Mouse (Mus musculus) heart, embryonic 12.5 days (tissue): ENCODE data around the gene Olfr1202. TPM values are rescaled to one million over a fixed set of nuclear protein-coding genes. Genes with fewer than 3 reads are reported as not detected.

ENCODE experiments used
- ATAC-seq: fragments of 200-750 bp; cut with Nextera tagmentation; 2 replicates; pipeline ENCODE4 v1.8.0; 2017; ENCODE audit warnings: moderate TSS enrichment, moderate library complexity; ENCODE audit not compliant: insufficient number of reproducible peaks, low FRiP score
- H3K27ac ChIP-seq: fragments of 300-500 bp; sonication (generic); 2 replicates; pipeline ENCODE4 v1.5.1; 2016; ENCODE audit warnings: mild to moderate bottlenecking, moderate library complexity; ENCODE audit not compliant: poor library complexity, severe bottlenecking
- H3K27me3 ChIP-seq: fragments of 300-500 bp; sonication (generic); replicated peaks from 2 replicates; pipeline ENCODE4 v1.6.1; 2016; ENCODE audit warnings: mild to moderate bottlenecking, moderate library complexity
- H3K36me3 ChIP-seq: fragments of 300-500 bp; sonication (generic); 2 replicates; pipeline ENCODE4 v1.6.1; 2016; ENCODE audit warnings: mild to moderate bottlenecking, moderate library complexity
- H3K4me1 ChIP-seq: fragments of 300-500 bp; sonication (generic); replicated peaks from 2 replicates; pipeline ENCODE4 v1.6.1; 2016; ENCODE audit warnings: mild to moderate bottlenecking
- H3K4me2 ChIP-seq: fragments of 300-500 bp; sonication (generic); 2 replicates; pipeline ENCODE4 v1.6.1; 2016; ENCODE audit warnings: mild to moderate bottlenecking, moderate library complexity
- H3K4me3 ChIP-seq: fragments of 300-500 bp; sonication (generic); 2 replicates; pipeline ENCODE4 v1.5.1; 2016; ENCODE audit warnings: mild to moderate bottlenecking
- H3K9ac ChIP-seq: fragments of 300-500 bp; sonication (generic); 2 replicates; pipeline ENCODE4 v1.6.1; 2016; ENCODE audit warnings: mild to moderate bottlenecking, moderate library complexity
- H3K9me3 ChIP-seq: fragments of 300-500 bp; sonication (generic); replicated peaks from 2 replicates; pipeline ENCODE4 v1.6.1; 2016; ENCODE audit warnings: mild to moderate bottlenecking, moderate library complexity
- WGBS: fragments of 180-500 bp; shearing (Covaris S2); methylation state at CpG from one replicate; pipeline ENCODE4 v1.1.7; 2016; 5-methylcytosine and 5-hydroxymethylcytosine counted together
- polyA plus RNA-seq: library from polyadenylated mRNA; unstranded; fragments of >200 nt; fragmentation: Nextera tagmentation; extraction: Ambion mirVana; gene quantifications from 2 replicates; pipeline ENCODE4 v1.2.1, GENCODE M21; 2016

The Olfr1202 gene
- not detected in 2 replicates for polyA plus RNA-seq

DNA sequence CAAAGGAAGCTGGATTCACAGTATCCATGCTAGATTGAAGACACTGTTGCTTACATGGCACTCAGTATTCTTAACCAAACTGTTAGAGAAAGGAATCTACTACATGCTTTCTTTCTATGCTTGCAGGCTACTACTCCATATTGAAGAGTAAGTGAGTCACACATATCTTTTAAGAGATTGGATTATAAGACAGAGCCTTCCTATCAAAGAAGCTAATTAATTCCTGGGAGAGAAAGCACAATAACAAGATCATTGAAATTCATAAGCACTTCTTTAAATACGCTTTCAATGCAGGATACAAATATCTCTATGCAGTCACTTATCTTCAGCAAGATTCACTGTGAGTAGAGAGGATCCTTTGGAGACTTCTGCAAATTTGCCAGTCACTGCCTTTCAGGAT is at the start of gene Olfr1202:
Gene Olfr1202 (plus strand): TSS at position 301 of the 400 bp plus-strand sequence.
- no peak within 1 kb of the TSS for H3K27ac ChIP-seq
- no peak for ATAC-seq
- no peak within 1 kb of the TSS for H3K9ac ChIP-seq
- no peak within 1 kb of the TSS for H3K4me3 ChIP-seq
- H3K36me3 ChIP-seq = no peaks in the 10 kb centered on the region
- 78% methylated on average over 1 of the region's 1 CpGs for WGBS
- no peak within 1 kb of the TSS for H3K4me2 ChIP-seq
- H3K9me3 ChIP-seq = no peaks in the 10 kb centered on the region
- H3K4me1 ChIP-seq = no peaks in the 10 kb centered on the region
- no peaks in the 10 kb centered on the region for H3K27me3 ChIP-seq

DNA sequence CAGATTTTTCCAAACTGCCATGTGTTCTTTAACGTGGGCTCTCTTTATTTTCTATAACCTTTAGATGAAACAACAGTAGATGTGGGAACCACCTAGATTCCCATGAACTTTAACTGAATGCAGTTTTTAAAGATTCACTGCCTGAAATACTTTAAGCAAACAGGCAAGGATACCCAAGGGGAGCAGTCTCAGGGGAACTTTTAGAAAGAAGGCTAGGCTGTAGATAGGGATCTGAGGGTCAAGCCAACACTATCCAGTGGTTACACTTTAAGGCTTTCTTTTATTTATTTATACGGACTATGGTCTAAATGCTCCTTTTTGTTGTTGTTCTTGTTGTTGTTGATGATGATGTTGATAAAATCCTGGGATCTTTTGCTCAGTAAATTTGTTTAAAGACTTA is 43.9 kb upstream of the Olfr1202 start, which contains the start of gene Olfr1200:
Gene Olfr1200 (minus strand): TSS at position 101 of the 400 bp plus-strand sequence.
- H3K9ac ChIP-seq = no peak within 1 kb of the TSS
- 69% methylated on average over 2 of the region's 2 CpGs for WGBS
- H3K9me3 ChIP-seq = no peaks in the 10 kb centered on the region
- H3K27me3 ChIP-seq = no peaks in the 10 kb centered on the region
- no peaks in the 10 kb centered on the region for H3K36me3 ChIP-seq
- H3K27ac ChIP-seq = no peak within 1 kb of the TSS
- H3K4me2 ChIP-seq = no peak within 1 kb of the TSS
- H3K4me1 ChIP-seq = no peaks in the 10 kb centered on the region
- no peak within 1 kb of the TSS for H3K4me3 ChIP-seq
- ATAC-seq = no peak

DNA sequence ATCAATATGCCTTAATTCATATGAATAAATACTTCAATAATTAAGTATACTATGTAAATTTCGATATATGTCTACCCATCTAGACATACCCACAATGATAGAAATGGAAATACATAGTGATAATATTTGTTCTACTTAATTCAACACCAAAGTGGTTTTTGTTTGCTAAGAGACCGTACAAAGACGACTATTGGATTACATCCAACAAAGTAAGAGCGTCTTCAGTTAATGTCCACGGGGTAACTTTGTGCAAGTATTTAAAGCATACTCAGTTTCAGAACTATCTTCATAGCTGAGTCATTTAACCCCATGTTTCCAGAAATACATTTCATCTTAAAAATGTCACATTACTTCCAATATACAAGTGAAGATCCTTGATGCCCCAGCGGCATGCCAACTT is 21.6 kb upstream of the Olfr1202 start, which contains the start of gene Olfr1201:
Gene Olfr1201 (plus strand): TSS at position 301 of the 400 bp plus-strand sequence.
- H3K4me3 ChIP-seq = no peak within 1 kb of the TSS
- no peaks in the 10 kb centered on the region for H3K36me3 ChIP-seq
- no peak within 1 kb of the TSS for H3K4me2 ChIP-seq
- no peak for ATAC-seq
- H3K4me1 ChIP-seq = no peaks in the 10 kb centered on the region
- no peak within 1 kb of the TSS for H3K9ac ChIP-seq
- WGBS = 79% methylated on average over 6 of the region's 6 CpGs
- no peak within 1 kb of the TSS for H3K27ac ChIP-seq
- 0 out of 2 replicates have a peak, but pooled peaks cover 9% of the 10 kb centered on the region for H3K9me3 ChIP-seq
- no peaks in the 10 kb centered on the region for H3K27me3 ChIP-seq

DNA sequence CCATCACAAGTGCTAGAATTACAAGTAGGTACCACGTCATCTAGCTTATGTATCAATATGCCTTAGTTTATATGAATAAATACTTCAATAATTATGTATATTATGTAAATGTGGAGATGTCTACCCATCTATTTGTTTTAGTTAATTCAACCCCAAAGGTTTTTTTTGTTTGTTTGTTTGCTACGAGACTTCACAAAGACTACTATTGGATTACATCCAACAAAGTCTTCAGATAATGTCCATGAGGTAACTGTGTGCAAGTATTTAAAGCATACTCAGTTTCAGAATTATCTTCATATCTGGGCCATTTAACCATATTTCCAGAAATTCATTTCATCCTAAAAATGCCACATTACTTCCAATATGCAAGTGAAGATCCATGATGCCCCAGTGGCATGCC is 15.1 kb downstream of the Olfr1202 start, which contains the start of gene Olfr1205:
Gene Olfr1205 (plus strand): TSS at position 301 of the 400 bp plus-strand sequence.
- Histone ChIP-seq H3K4me2 (no peak within 1 kb of the TSS), H3K4me3 (no peak within 1 kb of the TSS), H3K27ac (no peak within 1 kb of the TSS), H3K36me3 (no peaks in the 10 kb centered on the region), H3K9me3 (0 out of 2 replicates have a peak, but pooled peaks cover 4% of the 10 kb centered on the region), H3K27me3 (no peaks in the 10 kb centered on the region), H3K4me1 (no peaks in the 10 kb centered on the region), H3K9ac (no peak within 1 kb of the TSS)
- WGBS = 73% methylated on average over 2 of the region's 2 CpGs
- ATAC-seq = no peak

DNA sequence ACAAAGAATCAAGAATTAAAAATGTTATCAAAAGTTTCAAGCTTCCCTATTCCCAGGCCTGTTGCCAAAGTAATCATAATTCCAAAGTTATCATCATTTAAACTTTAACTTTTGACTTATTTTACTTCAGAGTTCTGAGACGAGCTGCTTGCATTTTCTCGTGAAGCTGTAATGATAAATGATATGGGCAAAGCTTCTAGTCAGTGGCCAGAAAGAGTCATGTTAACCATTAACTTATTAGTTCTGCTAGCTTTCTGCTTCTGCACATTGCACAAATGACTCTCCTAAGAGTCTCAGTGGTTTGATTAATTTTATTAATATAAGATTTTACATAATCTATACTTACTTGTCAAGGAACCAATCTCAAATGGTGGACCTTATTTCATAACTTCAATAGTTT is 24.2 kb downstream of the Olfr1202 start:
- Histone ChIP-seq H3K4me3 (no peak overlapping the region), H3K9ac (no peak overlapping the region), H3K36me3 (no peaks in the 10 kb centered on the region), H3K4me2 (no peak overlapping the region), H3K9me3 (no peaks in the 10 kb centered on the region), H3K4me1 (no peaks in the 10 kb centered on the region), H3K27me3 (no peaks in the 10 kb centered on the region), H3K27ac (no peak overlapping the region)
- 69% methylated on average over 2 of the region's 2 CpGs for WGBS
- no peak for ATAC-seq

DNA sequence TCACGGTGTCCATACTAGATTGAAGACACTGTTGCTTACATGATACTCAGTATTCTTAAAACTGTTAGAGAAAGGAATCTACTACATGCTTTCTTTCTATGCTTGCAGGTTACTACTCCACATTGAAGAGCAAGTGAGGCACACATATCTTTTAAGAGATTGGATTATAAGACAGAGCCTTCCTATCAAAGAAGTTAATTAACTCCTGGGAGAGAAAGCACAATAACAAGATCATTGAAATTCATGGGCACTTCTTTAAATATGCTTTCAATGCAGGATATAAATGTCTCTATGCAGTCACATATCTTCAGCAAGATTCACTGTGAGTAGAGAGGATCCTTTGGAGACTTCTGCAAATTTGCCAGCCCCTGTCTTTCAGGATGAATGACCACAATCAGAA is 34.7 kb downstream of the Olfr1202 start, which contains the start of gene Olfr1204:
Gene Olfr1204 (plus strand): TSS at position 301 of the 400 bp plus-strand sequence.
- no peak for ATAC-seq
- no peak within 1 kb of the TSS for H3K4me2 ChIP-seq
- no peaks in the 10 kb centered on the region for H3K9me3 ChIP-seq
- WGBS = 80% methylated on average over 1 of the region's 1 CpGs
- no peak within 1 kb of the TSS for H3K27ac ChIP-seq
- no peak within 1 kb of the TSS for H3K9ac ChIP-seq
- no peaks in the 10 kb centered on the region for H3K4me1 ChIP-seq
- no peak within 1 kb of the TSS for H3K4me3 ChIP-seq
- H3K36me3 ChIP-seq = no peaks in the 10 kb centered on the region
- H3K27me3 ChIP-seq = no peaks in the 10 kb centered on the region

DNA sequence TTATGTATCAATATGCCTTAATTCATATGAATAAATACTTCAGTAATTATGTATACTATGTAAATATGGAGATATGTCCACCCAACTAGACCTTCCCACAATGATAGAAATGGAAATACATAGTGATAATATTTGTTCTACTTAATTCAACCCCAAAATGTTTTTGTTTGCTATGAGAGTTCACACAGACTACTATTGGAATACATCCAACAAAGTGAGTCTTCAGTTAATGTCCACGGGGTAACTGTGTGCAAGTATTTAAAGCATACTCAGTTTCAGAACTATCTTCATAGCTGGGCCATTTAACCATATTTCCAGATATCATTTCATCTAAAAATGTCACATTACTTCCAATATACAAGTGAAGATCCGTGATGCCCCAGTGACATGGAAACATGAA is 48.6 kb downstream of the Olfr1202 start, which contains the start of gene Olfr1206:
Gene Olfr1206 (plus strand): TSS at position 301 of the 400 bp plus-strand sequence.
- ATAC-seq = no peak
- 0 out of 2 replicates have a peak, but pooled peaks cover 2% of the 10 kb centered on the region for H3K9me3 ChIP-seq
- H3K4me2 ChIP-seq = no peak within 1 kb of the TSS
- no peak within 1 kb of the TSS for H3K27ac ChIP-seq
- H3K36me3 ChIP-seq = no peaks in the 10 kb centered on the region
- no peaks in the 10 kb centered on the region for H3K27me3 ChIP-seq
- 69% methylated on average over 2 of the region's 2 CpGs for WGBS
- H3K9ac ChIP-seq = no peak within 1 kb of the TSS
- no peak within 1 kb of the TSS for H3K4me3 ChIP-seq
- H3K4me1 ChIP-seq = no peaks in the 10 kb centered on the region

Other genes starting within 250 kb of the Olfr1202 start
- gene Olfr1189, start 228.0 kb upstream of the Olfr1202 start, polyA plus RNA-seq = not detected in 2 replicates
- not detected in 2 replicates for gene Olfr1191-ps1, start 174.0 kb upstream of the Olfr1202 start, polyA plus RNA-seq
- not detected in 2 replicates for gene Olfr1192-ps1, start 166.0 kb upstream of the Olfr1202 start, polyA plus RNA-seq
- not detected in 2 replicates for gene Olfr1193, start 138.9 kb upstream of the Olfr1202 start, polyA plus RNA-seq
- not detected in 2 replicates for gene Olfr1195, start 125.3 kb upstream of the Olfr1202 start, polyA plus RNA-seq
- not detected in 2 replicates for gene Olfr1196, start 109.9 kb upstream of the Olfr1202 start, polyA plus RNA-seq
- not detected in 2 replicates for gene Olfr1197, start 82.1 kb upstream of the Olfr1202 start, polyA plus RNA-seq
- gene Olfr1198, start 63.1 kb upstream of the Olfr1202 start, polyA plus RNA-seq = not detected in 2 replicates
- gene Olfr1199, start 54.0 kb upstream of the Olfr1202 start, polyA plus RNA-seq = not detected in 2 replicates
- gene Olfr1200, start 44.0 kb upstream of the Olfr1202 start, polyA plus RNA-seq = not detected in 2 replicates
- not detected in 2 replicates for gene Olfr1201, start 21.5 kb upstream of the Olfr1202 start, polyA plus RNA-seq
- not detected in 2 replicates for gene Olfr1205, start 15.2 kb downstream of the Olfr1202 start, polyA plus RNA-seq
- not detected in 2 replicates for gene Olfr1204, start 34.8 kb downstream of the Olfr1202 start, polyA plus RNA-seq
- not detected in 2 replicates for gene Olfr1206, start 48.7 kb downstream of the Olfr1202 start, polyA plus RNA-seq
- gene Olfr1208, start 87.8 kb downstream of the Olfr1202 start, polyA plus RNA-seq = not detected in 2 replicates
- gene Olfr1209, start 100.7 kb downstream of the Olfr1202 start, polyA plus RNA-seq = not detected in 2 replicates
- not detected in 2 replicates for gene Olfr1211, start 123.6 kb downstream of the Olfr1202 start, polyA plus RNA-seq
- not detected in 2 replicates for gene Olfr1212, start 139.5 kb downstream of the Olfr1202 start, polyA plus RNA-seq
- gene Gm13762, start 165.8 kb downstream of the Olfr1202 start, polyA plus RNA-seq = not detected in 2 replicates
- not detected in 2 replicates for gene Olfr1214, start 178.2 kb downstream of the Olfr1202 start, polyA plus RNA-seq
- not detected in 2 replicates for gene Olfr1215, start 192.5 kb downstream of the Olfr1202 start, polyA plus RNA-seq
- gene Olfr1216, start 203.8 kb downstream of the Olfr1202 start, polyA plus RNA-seq = not detected in 2 replicates
- not detected in 2 replicates for gene Olfr1217, start 217.6 kb downstream of the Olfr1202 start, polyA plus RNA-seq
- gene Olfr1218, start 246.7 kb downstream of the Olfr1202 start, polyA plus RNA-seq = not detected in 2 replicates